Mouse (Mus musculus): Measurements from ENCODE around the gene Lypd3.
"Not testable (repeated sequence)": the region's sequence is repeated elsewhere in the genome, so short reads cannot be mapped to it uniquely, and the experiment has no call there.

The Lypd3 gene

DNA sequence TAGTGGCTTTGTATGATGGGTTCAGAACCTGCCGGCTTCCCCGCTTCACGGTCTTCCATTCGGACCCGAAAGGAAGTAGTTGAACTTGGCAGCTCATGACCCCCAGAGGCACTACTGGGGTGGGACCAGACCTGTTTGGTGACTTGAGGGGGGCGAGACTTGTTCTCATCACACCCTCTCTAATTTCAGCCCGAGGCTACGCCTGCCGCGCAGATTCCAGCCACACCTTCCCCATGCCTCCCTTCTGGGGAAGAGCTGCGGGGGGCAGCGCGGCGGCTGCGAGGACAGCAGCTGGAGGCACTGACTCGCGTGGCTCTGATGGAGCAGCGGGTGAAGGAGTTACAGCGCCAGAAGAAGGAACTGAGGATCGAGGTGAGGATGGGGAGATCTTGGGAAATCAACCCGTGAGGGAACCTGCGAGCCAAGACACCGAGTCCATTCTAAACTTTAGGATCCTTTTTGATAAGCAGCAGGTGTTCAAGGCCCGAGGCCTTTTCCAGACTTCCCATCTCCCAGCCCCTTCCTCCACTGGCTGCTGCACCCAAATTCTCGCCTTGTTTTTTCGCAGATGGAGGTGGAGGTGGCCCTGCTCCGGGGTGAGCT lies 23.9 kb upstream of the Lypd3 start:
- DNase-seq (ENCODE audit: extremely low spot score, low read depth, low spot score): no peak

DNA sequence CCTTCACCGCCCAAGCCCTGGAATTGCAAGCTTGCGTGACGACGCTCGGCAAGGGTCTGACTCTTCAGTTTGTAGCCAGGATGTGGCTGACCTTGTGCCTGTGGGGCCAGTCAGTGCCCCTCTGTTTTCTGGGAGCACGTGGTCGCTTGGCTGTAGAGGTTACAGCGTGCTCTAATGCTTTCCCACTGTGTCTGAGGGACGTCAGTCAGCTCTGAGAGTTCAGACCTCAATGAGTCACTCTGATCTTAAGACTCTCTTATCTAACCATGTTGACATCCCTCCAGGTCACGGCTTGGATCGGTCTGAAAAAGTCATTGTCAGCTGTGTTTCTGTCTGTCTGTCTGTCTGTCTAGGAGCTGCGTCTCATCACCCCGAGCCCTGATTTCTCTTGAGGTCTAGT lies 21.5 kb upstream of the Lypd3 start:
- no peak for DNase-seq (ENCODE audit: extremely low spot score, low read depth, low spot score)

DNA sequence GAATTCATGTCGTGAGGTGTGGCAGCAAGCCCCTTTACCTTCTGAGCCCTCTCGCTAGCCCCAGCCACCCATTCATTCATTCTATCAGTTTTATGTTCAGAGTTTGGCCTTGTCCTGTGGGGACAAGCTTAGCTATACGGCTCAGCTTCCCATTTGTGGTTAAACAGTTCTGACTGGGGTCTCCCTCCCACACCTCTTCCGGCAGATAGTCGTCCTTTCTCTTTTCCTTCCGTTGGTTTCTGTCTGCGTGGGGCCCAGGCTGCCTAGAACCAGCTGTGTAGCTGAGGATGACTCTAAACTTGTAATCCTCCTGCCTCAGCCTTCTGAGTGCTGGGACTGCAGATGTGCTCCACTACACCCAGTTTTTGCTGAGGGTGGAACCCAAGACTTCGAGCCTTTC lies 18.6 kb upstream of the Lypd3 start:
- no peak for DNase-seq (ENCODE audit: extremely low spot score, low read depth, low spot score)

DNA sequence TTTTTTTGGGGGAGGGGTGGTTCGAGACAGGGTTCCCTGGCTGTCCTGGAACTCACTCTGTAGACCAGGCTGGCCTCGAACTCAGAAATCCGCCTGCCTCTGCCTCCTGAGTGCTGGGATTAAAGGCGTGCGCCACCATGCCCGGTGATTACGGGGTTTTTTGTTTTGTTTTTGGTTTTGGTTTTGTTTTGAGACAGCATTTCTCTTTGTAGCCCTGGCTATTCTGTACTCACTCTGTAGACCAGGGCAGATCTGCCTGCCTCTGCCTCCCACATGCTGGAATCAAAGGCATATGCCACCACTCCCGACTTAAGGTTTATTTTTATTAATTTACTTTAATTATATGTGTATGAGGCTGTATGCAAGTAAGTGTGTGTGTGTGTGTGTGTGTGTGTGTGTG lies 18.0 kb upstream of the Lypd3 start:
- not testable (repeated sequence) for DNase-seq (ENCODE audit: extremely low spot score, low read depth, low spot score)

DNA sequence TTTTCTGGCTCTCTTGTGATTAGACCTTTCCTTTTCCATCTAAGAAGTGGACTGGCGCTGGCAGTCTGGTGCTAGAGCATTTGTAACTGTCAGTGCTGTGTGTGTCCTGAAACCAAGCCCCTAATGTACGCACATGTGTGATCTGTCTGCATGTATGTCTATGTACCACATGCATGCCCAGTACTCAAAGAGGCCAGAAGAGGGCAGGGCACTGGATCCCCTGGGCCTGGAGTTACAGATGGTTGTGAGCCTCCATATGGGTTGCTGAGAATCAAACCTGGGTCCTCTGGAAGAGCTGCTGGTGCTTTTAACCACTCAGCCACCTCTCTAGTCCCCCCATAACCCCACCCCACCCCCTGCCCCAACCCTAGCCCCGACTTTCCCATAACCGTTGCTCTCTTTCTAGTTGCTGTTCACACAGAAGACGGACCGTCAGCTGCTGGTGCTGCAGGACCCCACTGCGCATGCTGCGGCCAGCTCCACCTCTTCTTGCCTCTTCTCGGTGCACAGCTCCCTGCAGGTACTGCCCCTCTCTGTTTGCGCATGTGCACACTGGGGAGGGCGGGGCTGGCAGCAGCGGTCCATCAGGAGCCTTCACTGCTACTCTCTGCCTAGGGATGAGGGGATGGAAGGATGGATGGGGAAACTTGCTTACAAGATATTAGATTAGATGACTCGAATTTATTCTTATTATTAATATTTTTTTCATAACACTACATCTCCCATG lies 16.5 kb upstream of the Lypd3 start:
- DNase-seq (ENCODE audit: extremely low spot score, low read depth, low spot score): no peak

DNA sequence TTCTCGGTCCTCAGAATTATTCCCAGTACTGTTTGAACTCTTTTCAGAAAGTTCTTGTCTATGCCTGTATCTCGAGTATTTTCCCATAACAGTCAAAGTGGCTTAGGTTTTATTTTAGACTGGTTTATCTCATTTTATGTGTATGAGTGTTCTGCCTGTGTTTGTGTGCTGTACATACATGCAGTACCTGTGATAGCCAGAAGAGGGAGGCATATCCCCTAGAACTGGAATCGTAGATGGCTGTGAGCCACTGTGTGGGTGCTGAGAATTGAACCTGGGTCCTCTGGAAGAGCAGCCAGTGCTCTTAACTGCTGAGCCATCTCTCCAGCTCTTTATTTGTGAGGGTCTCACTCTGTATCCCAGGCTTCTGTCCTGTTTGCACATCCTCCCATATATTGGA lies 15.2 kb upstream of the Lypd3 start:
- DNase-seq (ENCODE audit: extremely low spot score, low read depth, low spot score): no peak

DNA sequence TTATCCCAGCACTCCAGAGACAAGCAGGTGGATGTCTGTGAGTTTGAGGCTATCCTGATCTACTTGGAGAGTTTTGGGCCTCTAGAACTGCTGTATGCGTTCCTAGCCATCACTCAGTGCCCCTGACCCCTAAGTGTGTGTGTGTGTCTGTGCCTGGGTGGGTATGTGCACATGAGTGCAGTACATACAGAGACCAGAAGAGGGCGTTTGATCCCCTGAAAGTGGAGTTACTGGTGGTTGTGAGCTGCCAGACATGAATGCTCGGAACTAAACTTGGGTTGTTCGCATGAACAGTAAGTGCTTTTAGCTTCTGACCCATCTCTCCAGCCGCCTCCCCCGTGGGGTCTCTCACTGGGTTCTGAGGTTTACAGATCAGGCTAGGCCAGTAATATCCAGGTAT lies 13.4 kb upstream of the Lypd3 start:
- DNase-seq (ENCODE audit: extremely low spot score, low read depth, low spot score): no peak

DNA sequence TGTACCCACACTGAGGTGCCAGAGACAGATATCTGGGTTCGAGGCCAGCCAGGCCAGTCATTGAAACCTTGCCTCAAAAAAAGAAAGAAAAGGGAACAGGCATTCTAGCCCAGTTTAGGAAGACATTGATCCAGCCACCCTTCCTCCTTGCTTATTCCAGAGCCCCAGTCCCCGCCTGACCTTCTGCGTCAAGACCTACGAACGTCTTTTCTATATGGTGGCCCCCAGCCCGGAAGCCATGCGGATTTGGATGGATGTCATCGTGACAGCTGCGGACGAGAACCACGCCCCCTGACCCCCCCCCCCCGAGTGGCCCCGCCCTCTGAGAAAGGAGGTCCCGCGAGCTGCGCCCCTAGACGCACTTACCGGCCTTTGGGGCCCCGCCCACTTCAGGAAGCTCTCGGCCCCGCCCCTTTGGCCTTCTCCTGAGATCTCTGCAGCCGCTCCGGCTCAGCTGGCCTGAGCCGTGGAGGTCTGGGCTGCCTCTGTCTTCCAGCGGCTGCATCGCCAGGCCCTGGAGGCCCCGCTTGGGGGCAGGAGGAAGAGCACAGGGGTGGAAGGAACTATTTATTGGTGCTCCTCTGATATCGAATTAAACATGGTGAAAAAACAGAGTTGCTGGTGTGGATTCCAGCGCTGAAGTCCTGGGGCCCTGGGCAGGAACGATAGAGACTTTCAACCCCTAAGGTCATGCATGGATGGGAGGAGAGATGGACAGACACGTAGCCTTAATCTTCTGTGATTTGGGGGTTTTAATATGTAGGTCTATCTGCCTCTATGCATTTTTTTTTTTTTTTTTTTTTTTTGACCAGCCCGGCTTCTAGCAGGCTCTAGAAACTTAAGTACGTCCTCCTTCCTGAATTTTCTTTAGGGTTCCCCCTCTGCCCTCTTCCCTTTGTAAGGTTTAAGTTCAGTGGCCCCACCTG lies 7.4 kb upstream of the Lypd3 start:
- DNase-seq (ENCODE audit: extremely low spot score, low read depth, low spot score): no peak

DNA sequence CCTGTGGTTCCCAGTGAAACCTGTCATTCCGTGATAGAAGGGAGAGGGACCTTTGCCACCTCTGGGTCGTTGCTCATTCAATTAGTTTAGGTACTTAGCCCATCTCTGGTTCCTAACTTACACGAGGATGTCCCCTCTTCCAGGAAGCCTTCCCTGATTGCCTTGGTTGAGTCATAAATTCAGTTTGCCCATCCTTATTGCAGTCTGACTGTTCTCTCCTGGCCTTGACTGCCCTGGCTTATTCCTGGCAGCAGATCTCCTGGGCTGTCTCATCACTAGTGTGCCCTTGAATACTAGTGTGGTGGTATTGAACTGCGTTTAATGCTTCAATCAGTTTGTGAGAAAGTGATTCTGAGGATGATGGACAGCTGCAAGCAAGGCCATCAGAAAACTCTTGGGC lies 6.7 kb upstream of the Lypd3 start:
- no peak for DNase-seq (ENCODE audit: extremely low spot score, low read depth, low spot score)

DNA sequence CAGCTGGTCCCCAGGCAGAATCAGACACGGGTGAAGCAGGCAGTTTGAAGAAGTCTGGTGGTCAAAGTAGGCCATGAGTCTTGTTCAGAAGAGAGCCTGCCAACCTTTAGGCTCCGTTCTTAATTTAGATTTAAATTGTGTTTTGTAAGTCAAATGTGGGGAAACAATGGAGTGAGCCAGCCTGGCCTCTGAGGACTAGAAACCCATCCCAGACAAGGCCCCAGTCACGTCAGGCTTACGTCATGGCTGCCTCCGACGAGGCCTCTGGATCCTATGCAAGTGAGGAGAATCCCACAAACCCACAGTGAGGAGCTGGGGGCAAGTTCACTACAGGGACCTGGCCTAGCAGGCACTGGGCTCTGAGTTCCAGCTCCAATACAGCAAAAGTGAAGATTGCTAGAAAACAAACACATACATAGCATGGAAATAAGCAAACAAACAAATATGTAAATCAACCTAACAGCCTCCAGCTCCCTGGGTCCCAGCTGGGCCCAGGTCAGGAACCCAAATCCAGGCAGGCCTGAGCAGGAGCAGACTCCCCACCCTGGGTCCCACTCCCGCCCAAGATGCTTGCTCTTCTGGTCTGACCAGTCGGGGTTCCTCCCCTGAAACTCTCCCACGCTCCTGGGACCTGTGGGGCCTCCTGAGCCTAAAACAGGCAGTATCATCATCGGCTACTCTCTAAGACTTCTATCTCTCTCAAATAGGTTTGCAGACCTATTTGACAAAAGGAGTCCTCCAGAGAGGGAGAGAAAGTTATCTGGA lies 6.1 kb upstream of the Lypd3 start:
- no peak for DNase-seq (ENCODE audit: extremely low spot score, low read depth, low spot score)

DNA sequence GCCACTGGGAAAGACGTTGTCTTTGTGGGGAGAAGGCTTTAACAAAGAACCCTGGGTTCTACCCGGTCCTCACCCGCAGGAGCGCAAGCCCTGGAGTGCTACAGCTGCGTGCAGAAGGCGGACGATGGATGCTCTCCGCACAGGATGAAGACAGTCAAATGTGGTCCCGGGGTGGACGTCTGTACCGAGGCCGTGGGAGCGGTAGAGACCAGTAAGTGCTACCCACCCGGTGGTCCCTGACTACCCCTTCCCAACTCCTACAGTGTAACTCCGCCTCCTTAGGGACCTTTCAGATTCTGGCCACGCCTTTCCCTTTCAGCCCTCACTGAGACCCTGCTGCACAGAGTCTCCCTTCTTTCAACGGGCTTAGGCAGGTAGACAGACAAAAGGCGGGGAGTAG lies 696 bp downstream of the Lypd3 start:
- no peak for DNase-seq (ENCODE audit: extremely low spot score, low read depth, low spot score)

DNA sequence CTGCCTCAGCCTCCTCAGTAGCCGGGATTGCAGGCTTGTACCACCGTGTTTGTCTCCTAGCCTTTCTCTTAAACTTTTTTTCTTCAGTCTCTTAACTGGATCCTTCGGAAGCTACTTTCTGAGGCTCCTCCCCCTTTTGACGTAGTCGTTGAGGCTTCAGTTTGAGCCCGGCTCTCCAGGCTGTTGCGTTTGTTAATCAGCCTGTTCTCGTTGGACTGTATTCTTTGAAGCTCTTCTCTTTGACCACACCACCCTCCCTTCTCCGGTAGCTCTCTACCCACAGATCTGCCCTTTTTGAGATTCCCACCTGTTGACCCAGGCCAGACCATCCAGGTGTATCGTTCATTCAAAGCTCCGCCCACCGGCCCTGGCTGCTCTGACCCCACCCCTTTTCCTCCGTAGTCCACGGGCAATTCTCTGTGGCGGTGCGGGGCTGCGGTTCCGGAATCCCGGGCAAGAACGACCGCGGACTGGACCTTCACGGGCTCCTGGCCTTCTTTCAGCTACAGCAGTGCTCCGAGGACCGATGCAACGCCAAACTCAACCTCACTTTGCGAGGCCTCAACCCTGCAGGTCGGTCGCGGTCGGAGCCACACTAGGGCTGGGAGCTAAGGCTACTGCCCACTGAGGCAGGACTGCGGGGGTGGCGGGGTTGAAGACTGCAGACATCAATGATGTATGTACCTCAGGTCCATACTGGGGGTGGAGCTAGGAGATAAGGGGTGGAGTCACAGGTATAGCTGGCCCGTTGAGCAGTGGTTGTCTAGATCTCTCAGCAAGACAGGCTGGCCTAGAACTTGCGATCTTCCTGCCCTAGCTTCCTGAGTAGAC lies 1.9 kb downstream of the Lypd3 start:
- no peak for DNase-seq (ENCODE audit: extremely low spot score, low read depth, low spot score)

DNA sequence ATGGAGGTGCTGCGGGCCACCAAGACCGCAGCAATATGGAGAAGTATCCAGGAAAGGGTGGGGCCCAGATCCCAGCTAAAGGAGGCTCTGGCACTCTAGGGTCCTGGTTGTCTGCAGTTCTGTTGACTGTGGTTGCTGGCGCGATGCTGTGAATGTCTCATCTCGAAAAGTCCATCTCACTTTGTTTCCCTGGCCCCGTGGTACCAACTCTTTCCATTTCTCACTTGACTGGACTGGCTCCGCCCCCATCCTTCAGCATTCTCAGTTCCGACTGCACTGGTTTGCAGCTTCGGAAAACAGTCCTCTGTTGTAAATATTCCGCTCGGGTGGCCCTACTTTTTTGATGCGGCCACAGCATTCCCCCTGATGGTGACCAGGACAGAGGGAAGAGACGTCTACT lies 4.1 kb downstream of the Lypd3 start:
- DNase-seq (ENCODE audit: extremely low spot score, low read depth, low spot score): no peak

DNA sequence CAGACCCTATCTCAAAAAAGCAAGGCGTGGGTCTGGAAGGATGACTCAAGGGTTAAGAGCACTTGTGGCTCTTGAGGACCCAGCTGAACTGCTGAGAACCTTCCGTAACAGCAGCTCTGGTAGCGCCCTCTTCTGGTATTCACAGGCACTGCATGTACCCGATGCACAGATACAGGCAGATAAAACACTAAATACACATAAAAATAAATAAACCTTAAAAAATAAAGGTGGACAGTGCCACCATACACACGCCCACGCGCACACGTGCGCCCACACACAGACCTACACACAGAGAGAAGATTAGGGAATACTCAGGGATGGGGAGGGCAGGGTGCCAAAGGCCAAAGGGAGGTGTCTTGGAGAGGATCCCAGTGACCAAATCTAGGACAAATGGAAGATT lies 6.1 kb downstream of the Lypd3 start:
- no peak for DNase-seq (ENCODE audit: extremely low spot score, low read depth, low spot score)

DNA sequence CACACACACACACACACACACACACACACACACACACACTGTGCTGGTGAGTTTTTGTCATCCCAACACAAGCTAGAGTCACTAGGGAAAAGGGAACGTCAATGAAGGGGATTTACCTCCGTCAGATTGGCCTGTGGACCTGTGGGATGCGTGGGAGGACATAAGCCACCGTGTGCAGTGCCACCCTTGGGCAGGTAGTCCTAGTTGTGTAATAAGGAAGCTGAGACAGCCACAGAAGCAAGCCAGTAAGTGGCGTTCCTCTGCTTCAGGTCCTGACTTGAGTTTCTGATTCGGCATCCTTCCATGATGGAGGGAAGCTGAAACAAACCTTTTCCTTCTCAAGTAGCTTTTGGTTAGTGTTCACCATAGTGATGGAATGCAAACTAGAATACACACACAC lies 8.1 kb downstream of the Lypd3 start:
- DNase-seq (ENCODE audit: extremely low spot score, low read depth, low spot score): no peak

DNA sequence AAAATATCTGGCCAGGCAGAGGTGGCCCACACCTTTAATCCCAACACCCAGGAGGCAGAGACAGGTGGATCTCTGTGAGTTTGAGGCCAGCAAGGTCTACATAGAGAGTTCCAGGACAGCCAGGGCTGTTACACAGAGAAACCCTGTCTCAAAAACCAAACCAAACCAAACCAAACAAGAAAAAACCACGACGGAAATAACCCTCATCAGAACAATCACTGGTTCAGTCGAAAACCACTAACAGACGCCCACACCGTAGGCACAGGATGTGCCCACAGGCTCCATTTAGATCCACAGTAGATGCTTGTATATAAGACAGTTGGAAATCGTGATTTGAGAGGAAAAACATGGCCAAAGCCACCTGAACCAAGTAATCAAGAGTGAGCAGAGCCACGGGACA lies 8.6 kb downstream of the Lypd3 start:
- DNase-seq (ENCODE audit: extremely low spot score, low read depth, low spot score): no peak

DNA sequence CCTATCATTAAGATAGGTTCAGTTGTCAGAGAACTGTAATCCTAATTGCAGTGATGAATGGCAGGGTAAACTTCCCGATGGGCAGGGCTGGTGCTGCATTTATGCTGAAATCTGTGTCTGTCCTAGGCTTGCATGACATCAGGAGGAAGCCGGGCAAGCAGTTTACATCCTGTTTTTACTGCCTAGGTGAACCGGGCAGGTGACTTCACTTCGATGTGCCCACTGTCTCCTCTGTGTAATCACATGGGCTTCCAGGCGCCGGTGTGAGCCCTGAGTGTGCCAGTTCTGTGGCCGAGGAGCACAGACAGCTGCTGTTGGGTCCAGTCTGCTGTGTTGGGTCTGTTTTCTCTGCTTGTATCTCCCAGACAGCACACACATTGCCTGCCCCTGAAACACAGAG lies 10.1 kb downstream of the Lypd3 start:
- DNase-seq (ENCODE audit: extremely low spot score, low read depth, low spot score): no peak

DNA sequence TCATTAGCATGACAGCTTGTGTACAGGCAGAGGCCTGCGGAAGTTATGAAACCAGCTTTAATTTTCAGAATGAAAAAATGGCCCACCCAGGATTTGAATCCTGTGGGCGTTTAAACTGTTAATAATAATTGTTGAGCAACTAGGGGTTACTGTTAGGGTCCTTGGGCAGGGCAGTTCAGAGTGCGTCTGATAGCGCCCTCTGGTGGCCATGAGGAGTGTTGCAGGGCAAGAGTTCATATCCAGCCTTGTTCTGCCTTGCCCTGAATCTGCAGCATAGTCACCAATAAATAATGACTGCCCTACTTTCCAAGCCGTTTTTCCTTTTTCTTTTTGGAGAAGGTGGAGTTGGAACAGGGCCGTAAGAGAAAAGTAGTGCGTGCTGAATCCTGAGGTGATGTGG lies 17.3 kb downstream of the Lypd3 start:
- DNase-seq (ENCODE audit: extremely low spot score, low read depth, low spot score): no peak

DNA sequence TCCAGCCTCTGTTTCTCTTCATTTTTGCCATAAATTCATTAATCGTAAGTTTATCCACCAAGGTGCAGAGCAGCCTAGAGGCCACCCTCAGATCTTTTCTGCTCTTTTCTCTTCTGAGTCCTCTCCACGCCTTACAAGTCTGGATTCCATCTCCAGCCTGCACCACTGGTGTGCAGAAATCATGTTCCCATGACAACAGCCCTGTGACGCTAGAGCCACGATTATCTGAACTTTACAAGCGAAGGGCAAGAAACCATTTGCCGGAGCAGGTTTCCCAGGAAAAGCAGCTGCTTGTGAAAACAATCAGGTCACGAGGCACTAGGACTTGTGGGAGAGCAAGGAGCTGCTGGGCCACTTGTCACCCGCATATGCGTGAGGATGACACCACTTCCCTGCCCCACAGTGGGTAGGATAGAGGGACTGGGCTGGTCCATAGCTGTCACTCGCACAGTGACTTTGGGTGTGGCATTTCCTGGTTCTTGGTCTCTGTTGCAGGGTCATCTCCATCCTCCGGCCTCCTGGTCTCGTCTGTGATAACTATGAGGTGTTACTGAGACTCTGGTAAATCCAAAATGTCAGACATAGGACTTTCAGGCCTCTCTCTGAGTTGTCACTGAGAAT lies 23.5 kb downstream of the Lypd3 start:
- DNase-seq (ENCODE audit: extremely low spot score, low read depth, low spot score): no peak
